Mouse (Mus musculus): ENCODE results near the gene Hrh2. TPM values are rescaled to one million over a fixed set of nuclear protein-coding genes. Genes with fewer than 3 reads are reported as not detected.

Hrh2 gene
- polyA plus RNA-seq, 1 experiment from 2014 or later, result not detected

Other genes with a start within 250 kb of the Hrh2 start
- 0.55 and 0.73 TPM in 2 replicates for gene Drd1, start 136.4 kb upstream of the Hrh2 start, polyA plus RNA-seq (2014; fragmentation: Nextera tagmentation; extraction: Ambion mirVana)
- gene Sfxn1, start 120.3 kb upstream of the Hrh2 start, polyA plus RNA-seq (2014; fragmentation: Nextera tagmentation; extraction: Ambion mirVana), result 83.0 and 87.7 TPM in 2 replicates
- gene Cplx2, start 179.2 kb downstream of the Hrh2 start, polyA plus RNA-seq (2014; fragmentation: Nextera tagmentation; extraction: Ambion mirVana), result 11.2 and 11.7 TPM in 2 replicates